Mouse (Mus musculus) gastrocnemius, postnatal 14 days (tissue): Measurements from ENCODE around the gene Kin. TPM values are rescaled to one million over a fixed set of nuclear protein-coding genes. Genes with fewer than 3 reads are reported as not detected.

ENCODE experiments used
- DNase-seq: peaks from one replicate; pipeline ENCODE4 v3.0.0; 2021; ENCODE audit warnings: mixed read lengths
- intact Hi-C: fragments of 180-260 bp; cut with DNase I; formaldehyde crosslinking; loops from one replicate; pipeline ENCODE4 v1.15.1; 2025; ENCODE audit warnings: low total_unique reads
- total RNA-seq, 2 experiments: library from RNA; stranded (reverse); gene quantifications; 2 replicates each; pipeline ENCODE4 v1.2.3; 2021

The Kin gene
- total RNA-seq, 2 experiments from 2014 or later = 4.8 to 5.1 TPM

DNA sequence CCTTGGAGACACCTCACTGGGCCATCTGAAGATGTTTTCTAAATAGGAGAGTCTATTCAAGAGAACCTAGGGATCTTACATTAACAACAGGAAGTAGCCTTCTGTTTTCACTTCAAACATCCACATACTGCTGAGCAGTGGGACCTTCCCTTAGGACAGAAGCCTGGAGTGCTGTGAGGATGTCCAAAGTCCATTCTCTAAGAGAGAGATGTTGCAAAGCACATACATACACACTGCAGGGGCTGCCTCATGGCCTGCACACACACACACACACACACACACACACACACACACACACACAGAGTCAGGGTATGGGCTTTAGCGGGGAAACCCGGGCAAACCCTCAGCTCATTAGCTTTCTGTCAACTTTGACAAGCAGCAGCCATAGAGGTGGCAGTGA is 20.1 kb downstream of the Kin start:
- DNase-seq = no peak
- intact Hi-C loops = loop anchor here (2.0 to 5.0 kb wide), 2 partner anchors 42 to 188 kb away; no protein-coding TSS in a partner anchor

DNA sequence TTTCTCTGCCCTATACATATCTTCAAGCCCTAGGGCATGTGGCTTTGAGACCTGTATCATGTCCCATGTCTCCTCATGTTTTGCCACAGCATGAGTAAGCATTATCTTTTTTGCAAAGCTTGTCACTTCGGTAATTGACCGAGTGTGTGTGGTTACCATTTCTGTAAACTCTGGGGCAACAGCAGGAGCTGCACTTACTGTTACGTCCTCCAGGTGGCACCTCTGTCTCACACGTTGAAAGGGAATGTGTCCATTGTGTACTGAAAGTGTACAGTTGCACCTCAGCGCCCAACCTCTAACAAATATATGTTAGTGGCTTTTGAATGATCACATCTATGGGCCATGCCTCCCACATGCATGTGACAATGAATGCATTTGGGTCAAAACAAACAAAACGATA is 20.8 kb downstream of the Kin start:
- intact Hi-C loops = loop anchor here (2.0 to 5.0 kb wide), 2 partner anchors 41 to 188 kb away; no protein-coding TSS in a partner anchor
- DNase-seq = peak; percentile 45

DNA sequence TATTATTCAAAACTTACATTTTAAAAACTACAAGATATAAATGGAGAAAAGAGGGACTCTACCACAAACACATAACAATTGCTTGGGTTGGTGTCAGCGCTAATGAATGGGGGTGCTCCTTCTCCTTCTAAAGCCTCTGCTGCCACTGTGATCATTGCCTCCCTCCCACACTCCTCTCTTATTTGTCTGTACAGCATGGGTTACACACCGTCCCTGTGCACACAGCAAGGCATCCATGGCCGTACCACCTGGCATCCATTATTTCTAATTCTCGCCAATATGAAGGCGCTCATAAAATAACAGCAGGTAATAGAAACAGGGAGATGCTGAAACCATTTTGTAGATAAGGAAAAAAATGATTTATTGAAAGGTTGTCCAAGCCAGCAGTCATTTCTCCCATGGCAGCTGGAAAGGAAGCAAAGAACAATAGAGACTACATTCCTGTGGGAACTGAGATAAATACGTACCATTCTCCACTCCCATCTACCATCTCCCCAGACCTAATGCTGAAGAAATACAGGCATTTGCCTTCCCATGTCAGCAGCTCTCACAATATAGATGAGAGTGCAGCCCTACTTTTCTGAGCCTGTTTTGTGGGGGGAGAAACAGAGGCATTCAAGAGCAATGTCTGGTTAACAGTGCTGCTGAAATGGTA is 28.3 kb downstream of the Kin start:
- no peak for DNase-seq
- intact Hi-C loops = no loop called here

DNA sequence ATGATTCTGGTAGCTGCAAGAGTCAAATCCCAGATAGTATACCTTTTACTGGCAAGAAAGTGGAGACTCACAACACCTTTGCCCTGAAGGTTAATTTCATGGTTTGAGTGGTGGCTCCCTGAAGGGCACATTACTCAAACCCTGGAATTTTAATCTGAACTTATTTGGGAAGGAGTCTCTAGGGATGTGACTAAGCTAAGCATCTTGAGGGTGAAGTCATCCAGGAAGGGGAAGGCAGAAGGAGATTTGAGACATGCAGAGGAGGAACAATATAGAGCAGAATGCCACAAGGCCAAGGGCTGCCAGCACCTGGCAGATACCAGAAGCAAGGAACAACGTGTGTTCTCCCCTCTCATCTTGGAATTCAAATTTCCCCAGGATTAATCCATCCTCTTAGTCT is 38.4 kb downstream of the Kin start:
- intact Hi-C loops = no loop called here
- no peak for DNase-seq

DNA sequence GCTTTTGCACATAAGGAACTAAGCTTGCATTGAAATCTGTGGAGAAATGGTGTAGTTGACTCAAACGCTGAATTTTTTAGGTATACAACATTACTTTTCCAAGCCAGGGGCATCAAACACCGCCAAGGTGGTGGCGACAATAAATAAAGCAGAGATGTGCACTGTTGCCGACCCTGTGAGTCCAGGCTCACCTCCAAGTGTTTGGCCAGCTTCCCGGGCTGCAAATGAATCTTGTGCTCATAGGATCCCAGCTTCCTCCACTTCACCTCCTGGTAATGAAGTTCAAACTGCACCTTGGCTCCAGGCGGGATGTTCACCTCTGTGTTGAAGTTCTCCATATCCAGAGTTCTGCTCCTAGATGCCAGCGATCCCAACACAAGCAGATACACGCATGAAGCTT is 38.9 kb downstream of the Kin start:
- DNase-seq = no peak
- intact Hi-C loops = no loop called here

DNA sequence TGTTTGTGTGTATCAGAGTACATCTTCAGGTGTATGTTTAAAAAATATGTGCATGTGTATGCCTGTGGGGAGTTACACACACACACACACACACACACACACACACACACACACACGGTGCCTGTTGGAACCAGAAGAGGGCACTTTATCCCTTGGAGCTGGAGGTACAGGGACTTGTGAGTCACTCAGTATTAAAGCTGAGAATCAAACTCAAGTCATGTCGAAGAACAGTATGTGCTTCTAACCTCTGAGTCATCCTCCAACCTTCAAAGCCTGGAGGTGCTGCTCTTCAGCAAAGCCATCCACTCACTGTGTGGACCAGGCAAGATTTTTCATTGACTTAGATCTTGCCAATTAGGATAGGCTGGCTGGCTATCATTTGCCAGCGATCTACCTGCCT is 41.4 kb downstream of the Kin start:
- intact Hi-C loops = no loop called here
- DNase-seq = no peak

DNA sequence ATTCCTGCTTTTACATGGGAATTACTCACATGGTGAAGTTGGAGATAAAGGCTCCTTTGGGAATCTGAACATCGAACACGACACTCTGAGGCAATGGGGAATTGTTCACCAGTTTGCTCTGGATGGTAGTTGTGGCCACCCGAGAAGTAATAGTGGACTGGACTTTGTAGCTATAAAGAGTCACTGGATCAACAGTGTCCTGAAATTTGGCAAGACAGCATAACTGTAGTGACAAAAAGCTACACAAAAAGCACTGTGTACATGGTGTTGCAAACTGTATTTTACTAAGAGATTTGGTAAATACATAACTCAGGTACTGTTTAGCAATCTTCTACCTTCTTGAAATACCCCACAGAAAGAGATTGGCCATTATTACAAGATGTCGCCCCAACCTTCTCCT is 45.7 kb downstream of the Kin start:
- intact Hi-C loops = no loop called here
- DNase-seq = no peak

DNA sequence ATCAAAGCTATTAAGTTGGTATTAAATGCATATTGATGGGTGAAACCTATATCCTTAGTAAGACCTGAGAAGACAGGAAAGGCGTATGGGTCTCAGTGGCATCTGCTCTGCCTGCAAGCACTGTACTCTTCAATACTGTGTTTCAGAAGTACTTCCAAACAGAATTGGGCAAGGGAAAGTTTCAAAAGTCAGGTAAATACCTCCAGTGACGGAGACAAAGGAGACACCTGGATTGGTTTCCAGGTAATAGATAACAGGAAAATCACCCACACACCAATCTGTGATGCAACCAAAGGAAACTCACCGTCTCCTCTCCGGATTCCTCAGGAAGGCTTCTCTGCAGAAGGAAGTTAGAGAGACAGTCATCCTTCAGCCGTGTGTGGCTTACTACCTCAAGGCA is 47.1 kb downstream of the Kin start:
- DNase-seq = no peak
- intact Hi-C loops = no loop called here

DNA sequence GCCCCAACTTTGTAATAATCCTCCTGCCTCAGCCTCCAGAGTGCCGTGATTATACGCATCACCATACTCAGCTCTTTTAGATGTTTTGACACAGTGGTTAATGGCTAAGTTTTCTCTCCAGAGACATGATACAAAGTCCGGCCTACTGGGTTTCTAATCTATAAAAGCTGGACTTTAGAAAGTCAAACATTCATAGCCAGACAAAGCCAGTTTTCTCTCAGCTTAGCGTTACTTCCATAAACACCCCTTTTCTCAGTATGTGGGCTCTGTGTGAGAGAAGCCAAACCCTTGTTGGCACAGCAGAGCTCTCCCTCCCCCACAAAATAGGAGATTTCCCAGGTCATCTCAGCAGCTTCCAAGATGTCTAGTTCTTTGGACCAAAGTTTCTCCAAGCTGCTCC is 48.2 kb downstream of the Kin start:
- intact Hi-C loops = no loop called here
- no peak for DNase-seq

DNA sequence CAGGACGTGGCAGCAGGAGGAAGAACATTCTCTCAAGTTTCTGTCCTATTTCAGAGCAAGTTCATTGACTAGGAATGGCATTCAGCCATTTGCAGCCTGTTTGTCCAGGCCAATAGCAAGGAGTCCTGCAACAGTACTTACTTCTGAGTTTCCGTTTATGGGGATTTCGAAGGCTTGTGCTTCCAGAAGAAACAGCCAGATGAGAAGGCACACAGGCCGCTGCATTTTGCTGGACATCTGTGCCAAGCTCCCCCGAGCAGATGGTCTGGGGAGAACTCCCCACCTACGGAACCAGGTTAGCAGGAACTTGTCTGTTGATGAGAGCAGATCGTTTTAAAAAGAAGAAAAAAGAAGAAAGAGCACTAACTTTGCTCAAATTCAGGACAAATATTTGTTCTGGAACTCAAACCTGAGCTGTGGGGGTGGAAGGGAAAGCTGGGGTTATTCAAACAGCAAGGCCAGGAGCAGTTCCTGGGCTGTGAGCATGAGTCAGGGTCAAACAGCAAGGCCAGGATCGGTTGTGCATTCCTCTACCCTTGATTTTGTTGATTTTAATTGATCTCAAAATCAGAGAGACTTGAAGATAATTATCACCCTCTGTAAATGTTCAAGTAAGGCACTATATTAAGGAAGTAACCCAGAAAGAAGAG is 50.1 kb downstream of the Kin start:
- no peak for DNase-seq
- intact Hi-C loops = no loop called here

DNA sequence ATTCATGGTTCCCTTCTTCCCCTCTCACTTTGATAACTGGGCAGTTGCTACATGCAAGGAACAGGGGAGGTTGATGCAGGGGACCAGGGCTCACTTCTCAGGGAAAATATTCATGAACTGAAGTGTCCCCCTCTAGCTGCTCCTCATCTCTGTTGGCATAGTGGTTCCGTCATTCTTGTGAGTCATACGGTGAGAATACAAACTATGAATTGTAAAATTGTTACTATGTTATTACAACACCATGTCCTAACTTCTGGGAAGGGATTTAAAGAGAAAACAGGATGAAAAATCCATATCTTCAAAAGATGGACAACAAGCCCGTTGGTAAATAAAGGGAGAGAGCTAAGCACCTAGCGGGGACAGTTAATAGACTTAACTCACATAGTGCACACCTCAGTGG is 50.9 kb downstream of the Kin start, which contains the start of gene Itih2:
Gene Itih2 (minus strand): TSS at position 101 of the 400 bp plus-strand sequence.
- intact Hi-C loops = no loop called here
- no peak for DNase-seq

DNA sequence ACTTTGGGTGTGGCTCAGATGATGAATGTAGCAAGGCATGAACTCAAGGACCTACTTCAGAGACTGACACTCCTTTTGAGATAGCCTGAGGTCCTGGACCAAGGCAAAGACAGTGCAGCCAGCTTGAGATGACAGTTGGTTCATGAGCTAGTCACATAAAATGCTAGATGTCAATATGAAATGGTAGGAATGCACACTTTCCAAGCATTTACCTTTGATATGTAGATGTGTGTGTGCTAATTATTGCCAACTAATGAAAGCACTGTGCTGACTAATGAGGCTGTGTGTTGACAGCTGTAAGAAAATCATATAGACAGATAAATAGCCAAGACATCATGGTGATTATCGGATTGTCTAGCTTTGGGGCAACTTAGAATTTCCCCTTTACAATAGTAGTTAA is 51.7 kb downstream of the Kin start:
- no peak for DNase-seq
- intact Hi-C loops = no loop called here

DNA sequence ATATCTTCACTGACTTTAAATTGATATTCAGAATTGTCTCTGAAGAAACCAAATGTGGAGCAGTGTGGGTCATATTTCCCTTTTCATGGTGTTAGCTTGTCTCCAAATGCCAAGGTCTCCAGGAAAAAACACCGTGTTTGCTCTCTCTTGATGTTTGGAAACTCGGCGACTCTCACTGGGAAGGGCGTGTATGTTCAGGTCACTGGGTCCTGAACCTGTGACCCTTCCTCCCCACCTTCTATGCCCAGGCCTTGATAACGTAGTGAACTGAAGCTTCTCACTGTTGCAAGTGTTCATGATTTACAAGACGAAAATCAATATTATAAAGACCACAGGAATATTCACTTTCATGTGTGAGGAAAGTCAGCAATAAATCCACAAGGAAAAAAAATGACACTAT is 53.5 kb downstream of the Kin start:
- DNase-seq = no peak
- intact Hi-C loops = no loop called here

DNA sequence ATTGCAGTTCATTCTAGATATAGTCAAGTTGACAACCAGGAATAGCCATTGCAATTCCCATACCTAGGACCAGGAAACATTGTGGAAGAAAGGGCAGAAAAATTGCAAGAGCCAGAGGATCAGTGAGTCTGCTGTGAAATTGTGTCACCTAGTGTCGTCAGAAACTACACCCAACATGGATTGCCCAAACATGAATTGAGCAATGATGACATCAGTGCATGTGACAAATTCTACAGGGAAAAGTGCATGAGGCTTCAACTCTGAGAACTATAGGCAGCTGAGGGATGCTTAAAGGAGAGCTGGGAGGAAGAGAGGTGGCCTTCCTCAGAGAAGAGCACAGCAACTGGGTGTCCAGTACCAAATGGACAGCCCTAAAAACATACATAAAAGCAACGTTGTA is 56.9 kb downstream of the Kin start:
- intact Hi-C loops = no loop called here
- no peak for DNase-seq

DNA sequence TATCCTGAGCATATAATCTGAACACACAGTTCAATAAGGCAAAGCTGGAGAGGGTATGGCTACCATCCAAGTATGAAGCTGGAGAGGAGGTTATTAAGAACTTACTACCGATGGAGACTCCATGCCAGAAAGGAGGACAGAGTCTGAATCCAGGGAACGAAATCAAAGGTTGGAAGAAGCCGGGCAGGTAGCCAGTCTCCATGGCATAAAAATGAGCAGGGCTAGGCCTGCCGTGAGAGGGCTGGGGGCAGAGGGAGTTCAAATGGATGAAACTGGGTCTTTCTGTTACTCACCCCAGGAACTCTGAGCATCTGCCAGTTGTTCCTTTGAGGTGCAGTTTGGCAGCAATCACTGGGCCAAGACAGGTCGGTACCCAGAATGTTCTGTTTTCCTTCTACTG is 60.1 kb downstream of the Kin start:
- intact Hi-C loops = loop anchor here (5.0 kb wide), 1 partner anchor 38 kb away; no protein-coding TSS in a partner anchor
- DNase-seq = no peak

Other genes with a start within 250 kb of the Kin start
- not detected for gene 4930412O13Rik, start 199.3 kb upstream of the Kin start, total RNA-seq
- gene 9230102O04Rik, start 191.1 kb upstream of the Kin start, total RNA-seq = not detected
- under 1 TPM; 0.31 to 0.55 TPM for gene Gata3, start 190.6 kb upstream of the Kin start, total RNA-seq
- gene Taf3, start 32.0 kb upstream of the Kin start, total RNA-seq = 1 to 10 TPM; 6.0 to 6.6 TPM
- gene Atp5c1, start 83 bp upstream of the Kin start, total RNA-seq = 100 to 1,000 TPM; 725 to 812 TPM
- under 1 TPM; 0.40 to 0.74 TPM for gene Itih2, start 50.8 kb downstream of the Kin start, total RNA-seq
- 10 to 100 TPM; 40.5 to 50.8 TPM for gene Itih5, start 73.0 kb downstream of the Kin start, total RNA-seq